Mouse (Mus musculus): ENCODE data around the gene Klra7.
"Not testable (repeated sequence)": the region's sequence is repeated elsewhere in the genome, so short reads cannot be mapped to it uniquely, and the experiment has no call there.

Gene Klra7

DNA sequence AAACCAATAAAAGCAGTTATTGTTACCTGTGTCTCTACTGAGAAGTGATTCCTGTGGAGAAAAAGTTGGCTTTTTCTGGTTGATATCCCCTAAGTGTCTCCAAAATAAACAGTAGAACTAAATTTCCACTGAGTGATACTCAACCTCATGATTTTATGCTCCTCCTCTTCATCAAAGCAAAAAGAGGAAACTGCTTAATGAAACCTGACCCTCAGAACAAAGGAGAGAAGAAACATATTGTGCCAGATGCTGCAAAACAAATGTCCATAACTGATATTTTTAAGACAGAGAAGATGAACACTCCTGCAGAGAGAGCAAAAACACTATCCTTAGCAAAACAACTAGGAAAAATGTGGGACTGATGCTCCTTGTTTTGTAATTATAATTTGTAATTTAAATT lies at the start of gene Klra7:
Gene Klra7 (minus strand): TSS at position 101 of the 400 bp plus-strand sequence.
- DNase-seq = no peak

DNA sequence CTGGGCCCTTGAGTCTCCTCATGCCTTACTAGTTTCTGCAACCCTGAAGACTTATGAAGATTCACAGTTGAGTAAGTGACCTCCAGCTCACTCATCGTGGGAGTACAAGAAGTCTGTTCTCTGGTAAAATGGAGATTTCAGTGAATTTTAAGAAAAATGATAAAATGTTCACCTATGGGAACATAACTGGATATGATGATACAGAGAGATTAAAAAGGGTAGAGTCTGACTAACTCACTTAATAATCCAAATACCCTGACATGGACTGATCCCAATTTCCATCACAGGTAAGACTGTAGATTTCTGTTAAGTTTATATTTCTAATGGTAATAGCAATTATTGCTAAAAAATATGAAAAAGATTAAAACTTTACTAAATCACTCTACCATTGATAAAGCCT lies 48.7 kb upstream of the Klra7 start, which contains the start of gene Klra10:
Gene Klra10 (minus strand): TSS at position 101 of the 400 bp plus-strand sequence.
- DNase-seq = not testable (repeated sequence)

DNA sequence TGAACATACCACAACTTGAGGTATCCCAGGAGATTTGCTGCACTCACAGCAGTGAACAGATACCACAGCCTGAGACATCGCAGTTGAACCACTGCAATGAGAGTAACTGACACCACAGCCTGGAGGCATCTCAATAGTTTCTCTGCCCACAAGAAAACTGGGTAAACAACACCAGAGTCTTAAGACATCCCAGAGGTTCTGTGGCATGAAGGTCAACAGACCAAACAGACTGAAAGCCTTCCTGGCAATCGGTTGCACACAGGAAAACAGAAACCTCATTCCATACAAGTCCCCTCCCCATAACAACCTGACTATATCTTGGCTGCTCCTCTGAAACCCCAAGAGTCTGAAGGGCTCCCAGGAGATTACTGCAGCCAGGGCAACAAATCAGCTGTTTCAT lies 22.2 kb upstream of the Klra7 start:
- DNase-seq = no peak

DNA sequence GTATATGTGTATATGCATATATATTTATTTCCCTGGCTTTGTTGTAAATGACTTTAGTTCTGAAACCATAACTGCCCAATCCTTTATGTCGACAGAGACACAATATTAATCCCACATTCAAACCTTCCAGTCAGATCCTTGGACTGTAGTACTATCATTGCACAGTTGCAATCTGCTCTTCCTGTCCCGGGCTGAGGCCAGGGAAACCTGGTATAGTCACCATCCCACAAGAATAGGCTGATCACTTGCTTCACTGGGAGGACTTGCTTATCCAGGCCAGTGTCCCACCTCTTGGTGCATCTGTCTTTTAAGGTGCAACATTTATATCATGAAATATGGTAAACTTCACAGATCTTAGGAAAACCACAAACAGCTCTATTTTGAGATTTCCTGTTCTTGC lies 4.4 kb upstream of the Klra7 start:
- no peak for DNase-seq

DNA sequence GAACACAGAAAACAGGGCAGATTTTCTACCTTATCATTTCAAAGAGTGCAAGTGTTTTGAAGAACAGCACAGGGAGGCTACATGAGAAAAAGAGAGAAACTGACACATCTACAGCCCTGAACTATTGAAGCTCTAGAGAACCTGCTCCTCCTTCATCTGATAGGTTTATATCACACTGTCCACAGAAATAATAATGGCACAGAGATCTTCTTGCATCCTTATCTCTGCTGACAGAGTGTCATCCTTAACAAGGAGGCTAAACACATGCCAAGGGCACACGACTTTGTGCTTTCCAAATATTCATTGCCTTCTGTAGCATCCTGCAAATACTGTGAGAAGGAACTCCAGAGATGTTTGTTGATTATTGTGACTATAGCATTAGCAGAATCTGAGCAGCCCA lies 3.5 kb upstream of the Klra7 start:
- no peak for DNase-seq

DNA sequence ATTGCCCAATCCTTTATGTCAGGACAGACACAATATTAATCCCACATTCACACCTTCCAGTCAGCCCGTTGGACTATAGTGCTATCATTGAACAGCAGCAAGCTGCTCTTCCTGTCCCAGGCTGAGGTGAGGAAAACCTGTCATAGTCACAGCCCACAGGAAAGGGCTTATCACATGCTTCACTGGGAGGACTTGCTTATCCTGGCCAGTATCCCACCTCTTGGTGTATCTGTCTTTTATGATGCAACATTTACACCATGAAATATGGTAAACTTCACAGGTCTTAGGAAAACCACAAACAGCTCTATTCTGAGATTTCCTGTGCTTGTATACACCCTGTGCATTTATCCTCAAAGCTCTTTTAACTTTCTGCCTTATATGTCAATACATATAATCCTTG lies 35.7 kb downstream of the Klra7 start:
- not testable (repeated sequence) for DNase-seq

DNA sequence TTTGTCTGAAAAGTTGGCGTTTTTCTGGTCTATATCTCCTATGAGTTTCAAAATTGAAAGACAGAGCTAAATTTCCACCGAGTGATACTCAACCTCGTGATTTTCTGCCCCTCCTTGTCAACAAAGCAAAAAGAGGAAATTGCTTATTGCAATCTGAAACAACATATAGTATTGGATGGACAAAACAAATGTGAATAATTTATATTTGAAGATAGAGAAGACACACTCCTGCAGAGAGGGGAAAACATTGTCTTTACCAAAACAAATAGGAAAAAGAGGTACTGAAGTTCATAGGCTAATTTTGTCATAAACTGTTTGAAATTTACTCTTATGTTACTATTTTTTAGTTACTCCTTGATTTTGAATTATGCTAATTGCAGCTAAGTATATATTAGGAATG lies 40.1 kb downstream of the Klra7 start, which contains the start of gene Klra9:
Gene Klra9 (minus strand): TSS at position 101 of the 400 bp plus-strand sequence.
- not testable (repeated sequence) for DNase-seq

All from kidney, adult 8-10 months (tissue).